Mouse (Mus musculus) stomach, embryonic 15.5 days (tissue): Measurements from ENCODE around the gene Sgk1. TPM values are rescaled to one million over a fixed set of nuclear protein-coding genes. Genes with fewer than 3 reads are reported as not detected.

Experiments used
- ATAC-seq: fragments of 200-750 bp; cut with Nextera tagmentation; 2 replicates; pipeline ENCODE4 v1.8.0; 2017; ENCODE audit warnings: low read depth, moderate number of reproducible peaks, moderate TSS enrichment; ENCODE audit not compliant: insufficient read depth, low FRiP score
- H3K27ac ChIP-seq: fragments of 300-500 bp; sonication (generic); 2 replicates; pipeline ENCODE4 v1.5.1; 2015; ENCODE audit warnings: mild to moderate bottlenecking, inconsistent platforms
- H3K27me3 ChIP-seq: fragments of 300-500 bp; sonication (generic); replicated peaks from 2 replicates; pipeline ENCODE4 v1.6.1; 2015; ENCODE audit warnings: inconsistent platforms
- H3K36me3 ChIP-seq: fragments of 300-500 bp; sonication (generic); 2 replicates; pipeline ENCODE4 v1.6.1; 2015; ENCODE audit warnings: inconsistent platforms
- H3K4me1 ChIP-seq: fragments of 300-500 bp; sonication (generic); 2 replicates; pipeline ENCODE4 v1.6.1; 2015; ENCODE audit warnings: inconsistent platforms
- H3K4me2 ChIP-seq: fragments of 300-500 bp; sonication (generic); 2 replicates; pipeline ENCODE4 v1.6.1; 2015; ENCODE audit warnings: mild to moderate bottlenecking, inconsistent platforms
- H3K4me3 ChIP-seq: fragments of 300-500 bp; sonication (generic); replicated peaks from 2 replicates; pipeline ENCODE4 v1.5.1; 2015; ENCODE audit warnings: inconsistent platforms
- H3K9ac ChIP-seq: fragments of 300-500 bp; sonication (generic); 2 replicates; pipeline ENCODE4 v1.6.1; 2015; ENCODE audit warnings: inconsistent platforms
- H3K9me3 ChIP-seq: fragments of 300-500 bp; sonication (generic); 2 replicates; pipeline ENCODE4 v1.6.1; 2016; ENCODE audit warnings: inconsistent platforms
- WGBS: fragments of 180-500 bp; shearing (Covaris S2); methylation state at CpG from one replicate; pipeline ENCODE4 v1.1.7; 2015; 5-methylcytosine and 5-hydroxymethylcytosine counted together
- polyA plus RNA-seq: library from polyadenylated mRNA; unstranded; fragments of >200 nt; fragmentation: Nextera tagmentation; extraction: Ambion mirVana; gene quantifications from 2 replicates; pipeline ENCODE4 v1.2.1, GENCODE M21; 2015

Gene Sgk1
- polyA plus RNA-seq, 1 experiment from 2014 or later = 31.2 TPM

GRCm38 (mm10) chr10:21906894-21907446, 25.0 kb downstream of the Sgk1 start:
- H3K9me3 ChIP-seq = no peaks in the 10 kb centered on the region
- 35% methylated on average over 5 of the region's 5 CpGs for WGBS

GRCm38 (mm10) chr10:21907784-21908183, 25.8 kb downstream of the Sgk1 start:
- no peaks in the 10 kb centered on the region for H3K4me1 ChIP-seq
- no peaks in the 10 kb centered on the region for H3K27me3 ChIP-seq
- H3K9me3 ChIP-seq = no peaks in the 10 kb centered on the region
- H3K9ac ChIP-seq = no peak overlapping the region
- no peak overlapping the region for H3K4me3 ChIP-seq
- H3K4me2 ChIP-seq = no peak overlapping the region
- WGBS = 47% methylated on average over 3 of the region's 3 CpGs
- H3K36me3 ChIP-seq = no peaks in the 10 kb centered on the region
- no peak overlapping the region for H3K27ac ChIP-seq
- no peak for ATAC-seq

More at GRCm38 (mm10) chr10:21906894-21907446, 25.0 kb downstream of the Sgk1 start:
- Histone ChIP-seq H3K4me1 (no peaks in the 10 kb centered on the region), H3K27me3 (no peaks in the 10 kb centered on the region), H3K36me3 (no peaks in the 10 kb centered on the region), H3K4me2 (no peak overlapping the region), H3K27ac (no peak overlapping the region), H3K4me3 (no peak overlapping the region), H3K9ac (no peak overlapping the region)
- no peak for ATAC-seq

GRCm38 (mm10) chr10:21908686-21909085, 26.7 kb downstream of the Sgk1 start:
- no peak overlapping the region for H3K4me2 ChIP-seq
- H3K9ac ChIP-seq = no peak overlapping the region
- 71% methylated on average over 1 of the region's 1 CpGs for WGBS
- H3K27me3 ChIP-seq = no peaks in the 10 kb centered on the region
- ATAC-seq = no peak
- no peaks in the 10 kb centered on the region for H3K36me3 ChIP-seq
- H3K9me3 ChIP-seq = no peaks in the 10 kb centered on the region
- H3K27ac ChIP-seq = no peak overlapping the region
- H3K4me3 ChIP-seq = no peak overlapping the region
- H3K4me1 ChIP-seq = no peaks in the 10 kb centered on the region

- no peak overlapping the region for H3K4me3 ChIP-seq
- no peak overlapping the region for H3K9ac ChIP-seq
- no peaks in the 10 kb centered on the region for H3K4me1 ChIP-seq
- WGBS = 77% methylated on average over 9 of the region's 9 CpGs
- H3K36me3 ChIP-seq = no peaks in the 10 kb centered on the region
- H3K27me3 ChIP-seq = no peaks in the 10 kb centered on the region
- H3K9me3 ChIP-seq = no peaks in the 10 kb centered on the region
- no peak overlapping the region for H3K27ac ChIP-seq
- H3K4me2 ChIP-seq = no peak overlapping the region
- ATAC-seq = no peak
These were observed 28.4 kb downstream of the Sgk1 start for GRCm38 (mm10) chr10:21910334-21910733.

GRCm38 (mm10) chr10:21911303-21911947, 29.4 kb downstream of the Sgk1 start:
- no peaks in the 10 kb centered on the region for H3K4me1 ChIP-seq
- no peak overlapping the region for H3K27ac ChIP-seq

GRCm38 (mm10) chr10:21914751-21915150, 32.8 kb downstream of the Sgk1 start:
- no peak for ATAC-seq
- H3K4me3 ChIP-seq = no peak overlapping the region
- WGBS = 43% methylated on average over 1 of the region's 1 CpGs

More at GRCm38 (mm10) chr10:21911303-21911947, 29.4 kb downstream of the Sgk1 start:
- Histone ChIP-seq H3K4me2 (no peak overlapping the region), H3K9me3 (no peaks in the 10 kb centered on the region), H3K27me3 (no peaks in the 10 kb centered on the region), H3K4me3 (no peak overlapping the region), H3K36me3 (no peaks in the 10 kb centered on the region), H3K9ac (no peak overlapping the region)
- ATAC-seq = no peak
- 81% methylated on average over 10 of the region's 10 CpGs for WGBS

GRCm38 (mm10) chr10:21916301-21917071, 34.5 kb downstream of the Sgk1 start:
- no peak overlapping the region for H3K27ac ChIP-seq
- H3K4me1 ChIP-seq = no peaks in the 10 kb centered on the region
- no peaks in the 10 kb centered on the region for H3K36me3 ChIP-seq
- no peaks in the 10 kb centered on the region for H3K27me3 ChIP-seq
- H3K4me3 ChIP-seq = no peak overlapping the region
- H3K9me3 ChIP-seq = no peaks in the 10 kb centered on the region
- H3K9ac ChIP-seq = no peak overlapping the region
- H3K4me2 ChIP-seq = no peak overlapping the region
- 72% methylated on average over 11 of the region's 11 CpGs for WGBS
- no peak for ATAC-seq

More at GRCm38 (mm10) chr10:21914751-21915150, 32.8 kb downstream of the Sgk1 start:
- Histone ChIP-seq H3K9me3 (no peaks in the 10 kb centered on the region), H3K4me1 (no peaks in the 10 kb centered on the region), H3K27me3 (no peaks in the 10 kb centered on the region), H3K9ac (no peak overlapping the region), H3K27ac (no peak overlapping the region), H3K36me3 (no peaks in the 10 kb centered on the region), H3K4me2 (no peak overlapping the region)

GRCm38 (mm10) chr10:21918016-21918749, 36.2 kb downstream of the Sgk1 start:
- H3K27ac ChIP-seq = no peak overlapping the region
- H3K36me3 ChIP-seq = no peaks in the 10 kb centered on the region
- H3K4me2 ChIP-seq = no peak overlapping the region
- no peaks in the 10 kb centered on the region for H3K9me3 ChIP-seq
- no peaks in the 10 kb centered on the region for H3K27me3 ChIP-seq
- peaks cover 2% of the 10 kb centered on the region; the same call in 1 of the 2 replicates for H3K4me1 ChIP-seq
- no peak for ATAC-seq
- WGBS = 78% methylated on average over 6 of the region's 6 CpGs
- H3K9ac ChIP-seq = no peak overlapping the region
- H3K4me3 ChIP-seq = no peak overlapping the region

GRCm38 (mm10) chr10:21918750-21919145, 36.8 kb downstream of the Sgk1 start:
- 80% methylated on average over 7 of the region's 7 CpGs for WGBS
- H3K9me3 ChIP-seq = no peaks in the 10 kb centered on the region
- no peaks in the 10 kb centered on the region for H3K36me3 ChIP-seq
- H3K4me3 ChIP-seq = no peak overlapping the region
- no peak for ATAC-seq
- no peaks in the 10 kb centered on the region for H3K27me3 ChIP-seq
- no peak overlapping the region for H3K4me2 ChIP-seq
- H3K9ac ChIP-seq = no peak overlapping the region
- peaks cover 8% of the 10 kb centered on the region; the same call in 1 of the 2 replicates for H3K4me1 ChIP-seq
- H3K27ac ChIP-seq = no peak overlapping the region

- H3K36me3 ChIP-seq = no peaks in the 10 kb centered on the region
- WGBS = 47% methylated on average over 2 of the region's 2 CpGs
These were observed 38.6 kb downstream of the Sgk1 start for GRCm38 (mm10) chr10:21920611-21921010.

GRCm38 (mm10) chr10:21922716-21923350, 40.8 kb downstream of the Sgk1 start:
- Histone ChIP-seq H3K27ac (peak overlapping the region; percentile 46), H3K9me3 (no peaks in the 10 kb centered on the region), H3K4me3 (no peak overlapping the region), H3K27me3 (no peaks in the 10 kb centered on the region), H3K9ac (no peak overlapping the region), H3K4me2 (peak overlapping the region; percentile 33), H3K4me1 (peaks cover 8% of the 10 kb centered on the region; the same call in 1 of the 2 replicates), H3K36me3 (no peaks in the 10 kb centered on the region)
- no peak for ATAC-seq
- WGBS = 42% methylated on average over 8 of the region's 8 CpGs

More at GRCm38 (mm10) chr10:21920611-21921010, 38.6 kb downstream of the Sgk1 start:
- no peaks in the 10 kb centered on the region for H3K27me3 ChIP-seq
- no peaks in the 10 kb centered on the region for H3K9me3 ChIP-seq
- H3K4me1 ChIP-seq = peaks cover 8% of the 10 kb centered on the region; the same call in 1 of the 2 replicates
- ATAC-seq = no peak
- H3K9ac ChIP-seq = no peak overlapping the region
- H3K4me2 ChIP-seq = no peak overlapping the region
- no peak overlapping the region for H3K27ac ChIP-seq
- no peak overlapping the region for H3K4me3 ChIP-seq
